Mouse (Mus musculus) ovary, adult 18-20 months (tissue): ENCODE measurements around the gene Gm10203.
"Not testable (repeated sequence)": the region's sequence is repeated elsewhere in the genome, so short reads cannot be mapped to it uniquely, and the experiment has no call there.

Experiments
- DNase-seq: peaks from one replicate; pipeline ENCODE4 v3.0.0; 2022; ENCODE audit warnings: low spot score, mixed read lengths

The Gm10203 gene

GRCm38 (mm10) chr6:149129870-149130269 is at the start of gene Gm10203:
Gene Gm10203 (plus strand): TSS chr6:149130170.
- not testable (repeated sequence) for DNase-seq

DNA sequence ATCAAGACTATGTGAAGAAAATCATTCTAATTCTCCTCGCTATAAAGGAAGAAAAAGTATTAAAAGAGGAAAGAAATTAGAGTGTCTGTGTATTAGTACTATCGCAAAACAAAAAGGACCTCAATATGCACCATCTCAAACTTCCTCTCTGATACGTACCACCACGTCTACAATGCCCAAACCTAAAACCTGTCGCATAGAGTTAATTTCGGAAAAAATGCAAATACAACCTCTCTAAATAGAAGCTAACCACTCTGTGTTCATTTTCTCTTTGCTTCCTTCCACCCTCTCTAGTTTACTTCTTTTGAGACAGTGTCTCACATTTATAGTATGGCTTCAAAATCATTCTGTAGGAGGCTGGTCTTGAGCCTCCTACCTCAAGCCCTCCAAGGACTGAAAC is 37.6 kb upstream of the Gm10203 start:
- no peak for DNase-seq

DNA sequence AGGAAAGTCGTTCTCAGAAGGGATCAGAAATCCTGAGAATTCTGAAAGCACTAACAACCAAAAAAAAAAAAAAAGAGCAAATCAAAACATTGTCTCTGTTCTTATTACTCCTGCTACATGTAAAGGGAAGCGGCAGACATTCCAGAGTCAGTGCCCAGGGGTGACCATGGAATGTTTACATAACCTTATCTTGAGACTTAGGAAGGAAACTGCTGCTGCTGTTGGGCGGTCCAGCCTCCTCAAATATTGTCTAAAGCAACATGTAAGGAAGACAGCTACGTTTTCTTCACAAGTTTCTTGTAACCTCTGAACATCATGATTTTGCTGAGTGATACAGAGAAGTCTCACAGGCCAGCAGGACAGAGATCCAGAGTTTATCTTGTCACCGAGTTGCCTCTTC is 36.5 kb upstream of the Gm10203 start:
- DNase-seq = peak; percentile 30

- DNase-seq = no peak
Observed at GRCm38 (mm10) chr6:149094555-149094954, 35.4 kb upstream of the Gm10203 start.

DNA sequence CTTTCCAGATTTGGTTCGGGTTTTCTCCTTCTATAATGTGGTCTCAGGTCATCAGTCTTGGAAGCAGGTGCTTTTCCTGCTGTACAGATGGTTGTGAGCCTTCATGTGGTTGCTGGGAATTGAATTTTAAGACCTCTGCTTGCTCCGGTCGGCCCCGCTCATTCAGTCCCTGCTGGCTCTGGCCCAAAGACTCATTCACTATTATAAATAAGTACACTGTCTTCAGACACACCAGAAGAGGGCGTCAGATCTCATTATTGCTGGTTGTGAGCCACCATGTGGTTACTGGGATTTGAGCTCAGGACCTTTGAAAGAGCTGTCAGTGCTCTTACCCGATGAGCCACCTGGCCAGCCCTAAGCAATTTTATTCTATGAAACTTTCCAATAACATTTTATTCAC is 34.6 kb upstream of the Gm10203 start:
- DNase-seq = no peak

GRCm38 (mm10) chr6:149096233-149096632 is 33.7 kb upstream of the Gm10203 start:
- DNase-seq = no peak

GRCm38 (mm10) chr6:149097276-149097675 is 32.7 kb upstream of the Gm10203 start:
- DNase-seq = no peak

- no peak for DNase-seq
Observed at GRCm38 (mm10) chr6:149098993-149099392, 31.0 kb upstream of the Gm10203 start.

DNA sequence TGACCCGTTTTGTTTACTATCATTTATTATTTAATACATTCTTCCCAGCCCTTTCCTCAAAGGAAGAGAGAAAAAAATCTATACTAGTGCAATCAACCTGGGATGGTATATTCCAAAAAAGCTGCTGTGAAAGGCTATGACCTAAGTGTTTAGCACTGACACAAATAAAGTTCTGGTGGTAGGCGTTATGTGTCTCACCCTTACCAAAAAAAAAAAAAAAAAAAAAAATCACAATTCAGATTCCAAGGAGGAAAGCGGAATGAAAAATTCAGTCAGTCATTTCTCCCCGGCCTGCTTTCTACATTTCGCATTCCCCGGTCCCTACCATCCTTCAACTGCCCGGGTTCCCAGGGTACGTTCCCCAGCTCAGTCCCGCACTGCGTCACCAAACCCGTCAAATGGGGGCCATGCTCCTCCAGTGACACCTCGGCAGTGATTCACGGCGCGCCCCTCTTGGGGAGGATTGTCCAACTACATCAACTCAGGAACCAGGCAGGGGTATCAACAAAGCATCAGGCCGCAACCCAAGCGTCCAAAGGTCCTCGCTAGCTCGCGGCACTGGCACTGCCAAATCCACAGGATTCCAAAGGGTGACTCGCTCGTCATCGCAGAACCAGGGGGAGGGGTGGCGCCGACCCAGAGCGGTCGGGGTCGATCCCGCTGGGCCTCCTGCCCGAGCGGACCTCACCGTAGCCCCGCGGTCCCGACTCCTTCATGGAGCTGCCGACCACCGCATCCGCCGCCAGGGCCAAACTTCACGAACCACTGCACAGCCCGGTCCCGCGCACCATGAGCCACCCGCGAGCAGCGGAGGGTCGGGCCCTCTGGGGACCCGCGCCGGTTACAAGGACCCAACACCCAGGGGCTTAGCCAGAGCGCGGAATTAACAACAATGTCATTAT is 29.5 kb upstream of the Gm10203 start:
- DNase-seq = peak; percentile 29

GRCm38 (mm10) chr6:149101076-149101942 is 28.7 kb upstream of the Gm10203 start, which contains the start of gene Dennd5b:
Gene Dennd5b (minus strand): TSS chr6:149101680.
- DNase-seq = peak; percentile 71

- DNase-seq = no peak
Observed at GRCm38 (mm10) chr6:149101943-149102243, 28.1 kb upstream of the Gm10203 start.

- DNase-seq = no peak
Observed at GRCm38 (mm10) chr6:149103451-149103850, 26.5 kb upstream of the Gm10203 start.

DNA sequence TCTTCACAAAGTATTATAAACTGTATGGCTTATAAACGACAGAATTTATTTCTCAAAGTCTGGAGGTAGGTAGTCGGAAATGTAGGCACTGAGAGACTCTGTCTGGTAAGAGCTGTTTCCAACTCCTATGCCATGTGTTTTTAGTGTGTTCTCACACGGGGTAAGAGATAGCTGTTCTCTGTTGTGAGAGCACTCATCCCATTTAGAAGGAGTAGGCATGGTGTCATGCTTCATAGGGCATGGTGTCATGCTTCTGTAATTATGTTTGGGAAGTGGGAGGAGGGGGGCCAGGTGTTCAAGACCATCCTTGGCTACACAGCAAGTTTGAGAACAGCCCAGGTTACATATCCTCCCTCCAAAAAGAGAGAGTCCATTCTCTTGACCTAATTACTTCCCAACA is 22.4 kb upstream of the Gm10203 start:
- no peak for DNase-seq

DNA sequence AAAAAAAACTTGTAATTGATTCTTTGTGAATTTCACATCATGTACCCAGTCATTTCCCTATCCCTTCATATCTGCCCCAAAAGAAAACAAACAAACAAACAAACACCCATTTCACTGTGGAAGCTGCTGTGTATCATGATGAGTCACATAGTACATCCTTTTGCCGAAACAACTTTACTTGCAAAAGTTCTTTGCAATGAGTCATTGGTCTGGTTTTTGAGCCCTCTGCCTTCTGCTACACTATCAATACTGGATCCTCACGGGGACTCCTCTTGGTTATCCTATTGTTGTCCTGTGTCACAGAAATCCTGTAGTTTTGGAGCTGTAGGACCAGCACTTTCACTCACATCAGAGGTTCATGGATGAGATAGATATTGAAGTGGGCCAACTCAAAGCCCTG is 21.1 kb upstream of the Gm10203 start:
- no peak for DNase-seq

- no peak for DNase-seq
Observed at GRCm38 (mm10) chr6:149116992-149117391, 13.0 kb upstream of the Gm10203 start.

DNA sequence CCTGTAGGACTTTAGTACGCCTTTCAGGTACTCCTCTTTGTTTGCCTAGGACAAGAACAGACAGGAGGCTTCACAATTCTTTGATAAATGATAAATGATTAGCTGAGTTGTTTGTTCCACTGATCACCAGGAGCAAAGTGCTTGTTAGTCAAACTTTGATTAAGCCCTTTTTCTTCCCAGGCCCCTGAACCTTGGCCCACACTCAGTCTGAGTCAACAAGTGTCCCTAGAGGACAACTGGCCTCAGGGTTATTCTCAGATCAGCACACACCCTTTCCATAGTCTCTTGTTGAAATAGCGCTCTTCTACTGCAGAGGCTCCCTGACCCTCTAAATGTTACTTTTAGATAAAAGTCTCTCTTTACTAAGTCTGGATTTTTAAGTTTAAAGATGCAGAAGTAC is 11.0 kb upstream of the Gm10203 start:
- DNase-seq = peak; percentile 6

DNA sequence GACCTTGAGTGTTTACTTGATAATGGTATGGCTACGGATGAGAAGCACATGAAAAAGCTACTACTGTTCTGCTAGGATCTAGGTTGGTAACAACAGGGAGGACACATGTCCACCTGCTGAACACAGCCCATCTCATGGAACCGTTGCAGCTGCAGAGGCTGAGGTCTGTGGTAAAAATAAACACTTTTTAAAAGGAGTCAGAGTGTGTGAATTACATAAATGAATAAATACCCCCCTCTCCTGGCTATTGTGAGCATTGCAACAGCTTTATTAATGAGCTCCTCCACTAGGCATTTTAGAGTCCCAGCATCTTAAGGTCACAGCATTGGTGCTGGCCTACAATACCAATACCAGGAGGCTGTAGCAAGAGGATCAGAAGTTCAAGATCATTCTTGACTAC is 10.1 kb upstream of the Gm10203 start:
- no peak for DNase-seq

GRCm38 (mm10) chr6:149123042-149123441 is 6.9 kb upstream of the Gm10203 start:
- no peak for DNase-seq

DNA sequence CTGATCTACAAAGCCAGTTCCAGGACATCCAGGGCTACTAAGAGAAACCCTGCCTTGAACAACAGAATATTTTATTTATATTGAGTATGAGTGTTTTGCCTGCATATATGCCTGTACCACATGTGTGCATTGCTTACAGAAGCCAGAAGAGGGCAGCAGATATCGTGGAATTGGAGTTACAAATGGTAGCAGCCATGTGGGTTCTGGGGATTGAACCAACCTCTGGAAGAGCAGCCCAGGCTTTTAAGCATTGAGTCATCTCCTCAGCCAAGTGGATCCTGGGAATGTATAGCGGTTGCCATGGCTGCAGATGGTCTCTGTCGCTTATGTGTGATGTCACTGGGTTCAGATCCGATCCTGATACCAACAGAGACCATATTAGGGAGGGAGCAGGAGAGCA is 3.3 kb upstream of the Gm10203 start:
- DNase-seq = no peak

- no peak for DNase-seq
Observed at GRCm38 (mm10) chr6:149131111-149131510, 1.1 kb downstream of the Gm10203 start.

DNA sequence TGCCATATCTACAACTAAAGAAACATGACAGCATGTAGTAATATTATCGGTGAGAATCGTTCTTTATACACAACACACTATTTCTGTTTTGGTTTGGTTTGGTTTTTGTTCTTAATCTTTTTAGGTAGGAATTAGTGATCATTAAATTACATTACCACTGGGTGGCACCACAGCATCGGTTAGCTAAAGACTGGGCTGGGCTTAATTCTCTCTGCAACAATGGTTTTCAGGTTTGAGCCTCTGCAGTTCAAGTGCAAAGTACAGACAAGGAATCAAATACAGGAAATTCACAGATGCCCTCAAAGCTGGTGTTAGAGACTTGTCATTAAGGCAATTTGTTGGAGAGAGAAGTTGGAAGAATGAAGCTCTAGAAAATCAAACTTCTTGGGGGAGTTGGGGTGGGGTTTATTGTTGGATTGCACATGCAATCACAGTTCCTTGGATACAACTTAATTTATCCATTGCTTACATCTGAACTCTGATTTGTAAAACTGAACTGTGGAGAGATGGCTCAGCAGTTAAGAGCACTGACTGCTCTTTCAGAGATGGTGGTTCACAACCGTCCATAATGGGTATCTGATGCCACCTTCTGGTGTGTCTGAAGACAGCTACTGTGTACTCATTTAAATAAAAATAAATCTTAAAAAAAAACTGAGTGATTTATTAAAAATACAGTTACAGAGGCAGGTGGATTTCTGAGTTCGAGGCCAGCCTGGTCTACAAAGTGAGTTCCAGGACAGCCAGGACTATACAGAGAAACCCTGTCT is 2.5 kb downstream of the Gm10203 start:
- no peak for DNase-seq
